Mouse (Mus musculus): ENCODE measurements around the gene Ddc.

Ddc gene

DNA sequence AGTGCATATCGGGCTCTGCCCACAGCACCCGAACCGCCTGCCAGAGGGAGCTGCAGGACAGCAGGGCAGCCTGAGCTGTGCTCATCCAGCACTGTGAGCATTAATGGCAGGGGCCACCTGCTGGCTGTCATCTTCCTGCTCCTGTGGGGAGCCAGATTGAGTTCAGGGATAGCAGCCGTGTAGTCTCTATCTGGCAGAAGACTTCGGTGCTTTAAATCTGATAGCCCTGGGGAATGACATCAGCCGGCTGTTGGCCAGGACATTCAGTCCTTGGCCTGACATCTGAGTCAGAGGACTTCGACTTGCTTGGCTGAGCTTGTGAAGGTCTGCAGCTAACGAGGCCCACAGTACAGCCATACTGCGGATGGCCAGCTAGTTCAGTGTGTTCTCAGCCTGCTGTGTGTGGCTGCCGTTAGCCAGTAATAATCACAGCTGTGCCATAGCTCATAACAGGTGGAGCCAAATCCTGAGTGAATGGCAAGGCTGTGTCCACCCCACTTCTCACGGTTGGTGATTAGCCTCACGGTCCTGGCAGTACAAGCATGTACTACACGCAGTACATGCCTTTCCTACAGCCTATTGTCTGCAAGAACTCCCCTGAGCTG is 53.5 kb downstream of the Ddc start:
- DNase-seq (ENCODE audit: low spot score): no peak

DNA sequence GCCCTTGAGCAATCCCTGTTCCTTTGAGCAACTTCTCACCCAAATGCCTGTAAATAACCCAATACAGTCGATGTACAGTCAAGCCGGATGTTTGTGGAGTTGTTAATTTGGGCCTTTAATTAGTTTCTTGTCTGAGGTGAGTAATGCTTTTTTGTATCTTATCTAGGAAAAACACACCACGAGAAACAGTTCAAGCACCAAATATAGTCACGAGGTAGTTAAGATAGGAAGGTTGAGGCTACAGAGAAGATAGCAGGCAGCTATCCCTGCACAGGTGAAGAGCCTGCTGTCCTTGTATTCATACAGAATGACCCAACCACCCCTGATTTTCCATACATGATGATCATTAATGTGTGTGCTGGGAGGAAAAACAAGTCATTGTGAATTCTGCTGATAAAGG is 56.4 kb downstream of the Ddc start:
- DNase-seq (ENCODE audit: low spot score): no peak

DNA sequence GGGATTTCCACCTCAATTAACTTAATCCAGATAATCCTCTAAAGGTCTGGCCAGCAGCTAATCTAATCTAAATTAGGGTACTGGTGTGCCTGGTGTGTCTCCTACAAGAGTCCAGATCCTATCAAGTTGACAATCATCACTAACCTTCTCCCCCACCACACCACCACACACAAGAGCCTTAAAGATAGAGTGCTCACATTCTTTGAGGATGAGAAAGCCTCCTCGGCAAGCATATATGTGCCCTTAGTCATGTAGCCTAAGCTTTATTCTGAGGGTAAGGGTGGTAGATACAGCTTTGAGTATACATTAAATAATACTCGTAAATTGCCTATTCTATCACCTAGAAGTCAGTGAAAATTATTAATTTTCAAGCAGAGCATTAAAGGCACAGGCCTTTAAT is 57.2 kb downstream of the Ddc start:
- no peak for DNase-seq (ENCODE audit: low spot score)

DNA sequence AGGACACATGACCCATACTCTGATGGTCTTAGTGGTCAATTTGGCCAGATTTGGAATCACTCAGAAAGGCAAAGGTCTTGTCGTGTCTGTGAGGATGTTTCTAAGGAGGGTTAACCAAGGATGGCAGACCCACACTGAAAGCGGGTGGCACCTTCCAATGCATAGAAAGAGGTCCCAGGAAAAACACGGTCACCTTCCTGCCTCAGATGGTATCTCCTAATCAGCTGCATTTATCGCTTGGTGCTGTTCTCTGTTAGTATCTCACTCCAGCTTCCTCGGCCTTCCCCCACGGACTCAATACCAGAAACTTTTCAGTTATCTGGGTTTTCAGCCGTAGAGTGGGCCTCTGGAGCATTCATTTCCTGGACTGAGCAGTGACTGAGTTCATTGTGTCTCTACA is 58.1 kb downstream of the Ddc start:
- no peak for DNase-seq (ENCODE audit: low spot score)

DNA sequence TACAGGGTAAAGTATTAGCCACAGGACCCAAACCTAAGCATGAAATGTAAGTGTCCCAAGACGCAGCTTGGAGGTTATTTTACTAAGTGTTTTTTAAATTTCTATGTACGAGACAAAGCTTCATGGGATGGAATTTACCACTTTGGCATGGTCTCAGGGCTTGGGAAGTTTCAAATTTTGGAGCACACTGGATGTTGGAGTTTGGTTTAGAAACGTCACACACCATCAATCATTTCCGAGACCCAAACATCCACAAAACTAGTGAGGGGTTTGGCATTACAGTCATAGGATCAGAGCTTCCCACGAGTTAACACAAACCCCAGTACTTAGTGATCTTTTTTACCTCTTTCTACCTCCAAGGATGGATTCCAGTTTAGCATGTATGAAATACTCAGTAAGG is 60.6 kb downstream of the Ddc start:
- no peak for DNase-seq (ENCODE audit: low spot score)

DNA sequence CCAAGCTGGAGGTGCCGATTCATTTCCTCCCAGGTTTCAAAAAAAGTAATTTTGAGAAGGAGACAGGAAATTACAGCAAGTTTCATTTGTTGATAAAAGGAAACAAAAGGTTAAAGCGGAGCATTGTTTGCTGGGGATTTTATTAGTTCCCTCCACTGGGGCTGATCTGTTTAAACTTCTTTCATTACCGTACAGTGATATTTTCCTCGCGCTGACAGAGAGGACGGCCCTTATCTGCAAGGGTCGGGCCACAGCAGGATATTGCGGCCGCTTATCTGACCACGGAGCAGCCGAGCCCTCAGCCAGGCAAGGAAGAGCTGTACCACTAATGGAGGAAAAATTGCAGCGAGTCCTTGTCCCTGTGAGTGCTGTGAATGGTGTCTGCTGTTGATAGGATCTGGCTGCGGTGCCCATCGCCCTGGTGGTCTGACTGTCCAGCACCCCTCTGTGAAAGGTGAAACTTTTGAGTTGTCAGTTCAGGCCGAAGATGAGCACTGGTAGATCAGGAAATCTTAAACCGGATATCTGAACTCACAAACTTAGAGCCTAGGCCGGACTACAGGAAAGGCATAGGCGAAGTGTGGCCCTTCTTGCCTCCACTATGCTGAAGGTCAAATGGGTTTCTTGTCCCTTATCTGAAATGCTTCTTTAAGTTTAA is 61.1 kb downstream of the Ddc start:
- DNase-seq (ENCODE audit: low spot score): no peak

DNA sequence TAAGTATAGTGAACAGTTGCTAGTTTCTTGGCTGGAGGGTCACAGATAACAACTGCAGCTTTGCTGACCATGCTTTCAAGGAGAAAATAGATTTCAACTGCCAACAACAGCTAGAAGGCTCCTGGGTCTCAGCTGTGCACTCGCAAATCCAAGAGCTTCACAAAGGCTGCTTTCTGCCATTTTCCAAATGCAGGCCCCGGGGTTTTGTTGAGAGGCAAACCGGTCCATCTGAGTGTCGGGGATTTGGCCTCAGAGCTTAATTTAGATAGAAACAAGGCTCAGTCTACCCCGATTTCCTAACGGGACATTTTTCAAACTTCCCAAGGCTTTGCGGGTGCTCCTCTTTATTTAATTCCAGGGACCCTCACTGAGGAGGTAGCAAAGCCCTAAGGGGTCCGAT is 61.7 kb downstream of the Ddc start:
- DNase-seq (ENCODE audit: low spot score): no peak

DNA sequence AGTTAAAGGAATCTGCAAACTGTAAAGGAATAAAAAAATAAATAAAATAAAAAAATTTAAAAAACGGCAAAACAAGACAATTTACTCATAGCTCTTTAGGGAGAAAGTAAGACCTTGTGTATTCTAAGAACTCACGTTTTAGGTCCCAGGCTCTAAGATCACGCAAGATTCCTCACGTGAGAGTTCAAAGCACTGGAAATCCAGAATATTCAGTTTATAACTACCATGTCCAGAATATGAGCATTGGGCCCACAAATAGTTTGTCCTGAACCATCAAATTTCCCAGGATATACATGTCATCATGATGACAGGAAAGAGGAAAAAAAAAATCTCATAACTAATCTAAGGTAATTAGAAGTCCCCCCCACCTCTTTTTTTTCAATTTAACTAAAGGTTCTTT is 62.2 kb downstream of the Ddc start:
- DNase-seq (ENCODE audit: low spot score): no peak

DNA sequence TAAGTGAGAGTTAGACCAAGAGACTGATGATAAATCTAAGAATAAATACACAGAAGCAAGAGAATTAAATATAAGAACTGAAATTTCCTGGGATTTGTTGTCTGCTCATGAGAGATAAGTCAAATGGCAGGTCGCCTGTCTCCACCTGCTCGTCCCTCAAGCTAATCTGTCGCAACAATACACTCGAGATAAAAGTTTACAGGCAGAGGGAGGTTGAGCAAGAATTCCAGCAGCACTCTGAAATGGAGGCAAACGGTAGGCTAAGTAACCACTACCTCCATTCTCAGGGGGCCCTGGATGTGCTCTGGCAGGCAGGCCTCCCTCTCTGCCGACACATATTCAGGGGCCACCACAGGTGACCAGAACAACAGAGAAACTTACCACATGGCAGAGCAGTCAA is 62.6 kb downstream of the Ddc start:
- no peak for DNase-seq (ENCODE audit: low spot score)

DNA sequence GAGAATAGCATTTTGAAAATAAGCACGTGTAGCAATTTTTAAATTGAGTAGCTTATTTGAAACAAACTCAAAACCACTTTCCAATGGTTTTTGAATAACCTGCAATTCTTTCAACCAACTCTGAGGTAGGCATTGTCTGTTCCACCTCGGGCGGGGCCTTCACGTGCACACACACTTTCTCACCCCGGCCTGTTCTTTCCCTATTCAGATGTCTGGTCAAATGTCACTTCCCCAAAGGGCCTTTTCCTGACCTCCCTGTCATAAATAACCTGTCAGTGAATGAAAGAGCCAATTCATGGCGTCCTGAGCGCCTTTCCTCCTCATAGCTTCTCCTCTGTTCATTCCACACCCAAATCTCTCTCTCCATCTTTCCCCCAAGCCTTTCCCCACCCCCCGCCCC is 64.8 kb downstream of the Ddc start:
- no peak for DNase-seq (ENCODE audit: low spot score)

DNA sequence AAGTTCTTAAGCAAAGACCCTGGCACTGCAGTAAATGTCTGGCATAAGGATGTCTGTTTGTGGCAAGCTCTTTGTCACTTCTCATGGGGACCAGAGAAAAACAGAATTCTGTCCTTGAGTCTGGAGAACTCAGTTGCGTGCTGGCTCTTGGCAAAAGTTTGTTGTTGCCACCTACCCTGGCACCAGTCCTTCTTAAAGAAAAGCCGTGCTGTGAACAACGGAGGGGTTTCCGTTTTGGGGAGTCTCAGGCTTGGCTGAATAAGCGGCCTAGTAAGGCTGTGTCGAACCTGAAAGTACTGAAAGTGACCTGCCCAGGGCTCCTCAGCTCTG is 65.2 kb downstream of the Ddc start:
- no peak for DNase-seq (ENCODE audit: low spot score)

DNA sequence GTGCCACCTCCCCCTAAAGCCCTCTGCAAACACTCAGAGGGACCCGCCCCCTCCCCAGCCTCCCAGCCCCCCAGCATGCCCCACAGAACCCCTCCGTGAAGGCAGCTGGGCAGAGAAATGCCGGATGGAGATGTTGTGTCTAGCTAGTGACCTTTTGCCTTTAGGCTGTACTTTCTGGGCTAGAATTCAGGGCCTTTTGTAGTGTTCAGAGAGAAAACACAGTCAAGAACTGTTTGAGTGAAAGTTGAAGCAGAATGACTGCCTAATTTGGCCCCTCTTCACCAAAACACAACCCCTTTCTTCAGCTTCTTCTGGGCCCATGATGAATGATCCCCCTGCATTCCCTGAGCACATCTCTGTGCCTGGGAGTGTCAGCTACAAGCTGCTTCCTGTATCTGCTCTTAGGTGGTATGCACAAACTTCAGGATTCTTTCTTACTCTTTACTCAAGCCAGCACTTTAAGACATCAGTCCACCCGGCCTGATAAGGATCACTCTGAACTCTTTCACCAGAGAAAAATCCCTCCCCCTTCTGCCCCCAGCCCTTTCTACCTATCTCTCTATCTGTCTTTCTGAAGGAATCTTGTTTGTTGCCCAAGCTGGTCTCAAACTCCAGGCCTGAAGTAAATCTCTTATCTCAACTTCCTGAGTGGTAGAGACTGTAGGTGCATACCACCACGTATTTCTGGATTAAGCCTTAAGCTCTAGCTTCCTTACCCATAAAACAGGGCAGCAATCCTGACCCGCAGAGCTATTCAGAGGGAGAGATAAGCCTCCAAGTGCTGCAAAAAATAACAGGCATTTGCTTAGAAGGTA is 65.8 kb downstream of the Ddc start:
- no peak for DNase-seq (ENCODE audit: low spot score)

DNA sequence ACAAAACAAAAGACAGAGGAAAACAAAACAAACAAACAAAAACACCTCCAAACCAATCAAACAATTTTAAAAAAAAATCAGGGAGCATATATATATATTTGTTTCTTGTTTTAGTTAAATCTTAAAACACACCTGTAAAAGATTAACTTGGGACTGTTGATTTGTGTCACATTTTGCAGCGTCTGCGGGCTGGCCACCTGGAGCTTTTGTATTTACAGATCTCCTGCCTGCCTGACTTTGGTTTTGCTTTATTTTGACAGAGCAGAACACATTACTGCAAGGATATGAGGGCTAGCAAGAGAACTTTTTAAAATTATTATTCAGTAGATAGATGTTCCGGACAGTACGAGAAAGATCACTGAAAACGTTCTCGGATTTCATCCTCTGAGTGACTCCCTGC is 66.4 kb downstream of the Ddc start:
- no peak for DNase-seq (ENCODE audit: low spot score)

DNA sequence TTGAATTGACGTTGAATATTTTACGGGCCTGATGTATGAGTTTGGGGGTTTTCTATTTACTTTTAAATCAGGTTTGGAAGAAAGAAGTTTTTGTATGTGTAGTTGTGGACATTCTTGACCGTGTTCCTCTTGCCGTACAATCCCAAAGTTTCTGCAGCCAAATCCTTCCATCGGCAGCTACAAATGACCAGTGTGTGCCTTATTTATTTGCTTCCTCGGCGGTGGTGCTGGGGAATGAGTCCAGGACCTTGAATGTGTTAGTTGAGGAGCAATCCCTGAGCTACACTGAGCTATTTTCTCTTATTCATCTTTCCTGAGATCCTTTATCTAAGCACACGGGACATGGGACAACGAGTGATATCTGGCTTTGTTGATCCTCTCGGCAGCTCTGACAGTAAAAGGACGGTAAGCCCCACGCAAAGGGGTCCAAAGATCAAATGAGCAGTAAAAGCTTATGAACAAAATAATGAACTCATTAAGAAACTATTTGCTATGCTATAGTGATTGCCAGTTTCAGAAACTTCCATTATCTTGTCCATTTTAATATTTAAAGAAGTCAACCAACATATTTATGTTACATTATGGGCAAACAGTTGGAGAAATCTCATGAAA is 67.0 kb downstream of the Ddc start:
- DNase-seq (ENCODE audit: low spot score): no peak

DNA sequence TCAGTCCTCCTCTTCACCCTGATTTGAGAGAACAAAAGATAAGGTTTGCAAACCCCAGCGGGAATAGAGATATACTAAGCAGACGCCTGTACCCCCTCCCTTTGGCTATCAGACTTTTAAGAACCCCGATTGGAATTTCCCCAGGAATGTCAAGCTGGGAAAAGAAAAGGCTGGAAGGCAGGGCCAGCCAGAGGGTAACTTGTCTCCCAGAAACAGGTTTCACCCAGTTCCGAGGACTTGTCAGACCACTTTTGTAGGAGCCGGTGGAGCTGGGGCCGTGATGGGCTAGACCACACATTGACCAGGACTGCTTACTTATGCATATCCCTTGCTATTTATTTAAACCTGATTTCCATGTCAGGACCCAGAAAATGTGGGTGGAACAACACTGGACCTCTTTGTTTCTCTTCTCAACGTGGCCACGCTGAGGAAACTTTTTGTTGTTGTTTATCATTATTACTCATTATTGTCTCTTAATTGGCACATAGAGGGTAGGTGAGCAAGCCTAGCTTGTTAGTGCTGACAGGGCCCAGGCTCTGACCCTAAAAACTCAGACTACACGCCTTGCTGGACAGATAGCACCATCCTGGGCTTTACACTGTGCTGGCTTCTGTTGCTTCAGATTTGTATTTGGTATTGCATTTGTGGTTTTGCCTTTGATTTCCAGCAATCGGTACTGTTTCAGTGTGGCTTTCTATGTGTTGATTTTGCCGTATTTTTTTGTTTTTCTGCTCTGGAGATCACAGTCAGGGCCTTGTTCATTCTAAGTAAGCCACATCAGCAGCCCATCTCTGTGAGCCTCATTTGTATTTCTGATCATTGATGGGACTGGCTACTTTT is 68.6 kb downstream of the Ddc start:
- DNase-seq (ENCODE audit: low spot score): no peak

DNA sequence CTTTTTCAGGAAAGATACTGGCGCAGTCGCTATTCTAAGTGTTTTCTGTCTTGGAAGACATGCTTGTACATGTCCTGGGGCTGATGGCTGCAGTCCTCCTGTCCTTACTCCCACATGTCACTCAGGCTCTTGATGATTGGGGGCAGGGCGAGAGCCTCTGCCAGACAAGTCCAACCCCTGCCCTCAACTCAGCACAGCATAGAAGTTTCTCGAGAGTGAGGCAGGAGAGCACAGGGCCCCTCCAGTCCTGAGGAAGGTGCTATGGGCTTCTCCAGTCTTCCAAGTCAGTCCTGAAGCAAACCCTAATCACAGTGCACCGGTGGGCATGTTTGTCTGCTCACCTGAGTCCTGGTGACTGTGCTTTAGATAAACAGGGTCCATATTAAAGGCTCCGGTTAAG is 69.2 kb downstream of the Ddc start:
- no peak for DNase-seq (ENCODE audit: low spot score)

DNA sequence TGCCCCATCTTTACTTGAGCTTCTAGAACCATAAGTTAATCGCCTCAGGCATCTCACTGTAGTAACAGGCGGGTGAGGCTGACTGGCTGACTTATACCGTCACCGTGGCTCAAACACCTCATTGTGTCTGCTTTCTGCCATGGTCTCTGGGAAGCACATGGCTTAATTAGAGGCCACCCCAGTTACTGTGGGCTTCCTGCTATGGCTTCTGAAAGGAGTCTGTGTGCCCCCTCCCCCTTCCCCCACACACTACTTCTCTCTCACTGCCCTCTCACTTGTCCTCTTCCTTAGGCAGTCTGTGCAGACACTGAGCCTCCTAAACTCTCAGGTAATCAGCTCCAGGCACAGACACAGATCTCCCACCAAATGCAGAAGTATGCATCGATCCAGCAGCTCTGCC is 69.7 kb downstream of the Ddc start:
- DNase-seq (ENCODE audit: low spot score): no peak

DNA sequence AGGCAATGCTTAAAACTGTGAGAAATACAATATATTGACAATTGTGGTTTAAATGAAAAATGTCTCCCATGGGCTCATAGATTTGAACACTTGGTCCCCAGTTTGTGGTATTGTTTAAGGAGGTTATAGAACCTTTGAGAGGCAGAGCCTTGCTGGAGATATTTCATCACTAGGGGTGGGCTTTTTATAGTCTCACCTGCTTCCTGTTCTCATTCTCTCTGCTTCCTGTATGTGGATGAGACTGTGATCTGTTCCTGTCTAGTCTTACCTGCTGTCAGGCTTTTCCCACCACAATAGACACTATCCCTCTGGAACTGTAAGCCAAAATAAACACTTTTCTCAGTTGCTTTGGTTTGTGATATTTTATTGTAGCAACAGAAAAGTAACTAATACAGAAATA is 71.5 kb downstream of the Ddc start:
- no peak for DNase-seq (ENCODE audit: low spot score)

DNA sequence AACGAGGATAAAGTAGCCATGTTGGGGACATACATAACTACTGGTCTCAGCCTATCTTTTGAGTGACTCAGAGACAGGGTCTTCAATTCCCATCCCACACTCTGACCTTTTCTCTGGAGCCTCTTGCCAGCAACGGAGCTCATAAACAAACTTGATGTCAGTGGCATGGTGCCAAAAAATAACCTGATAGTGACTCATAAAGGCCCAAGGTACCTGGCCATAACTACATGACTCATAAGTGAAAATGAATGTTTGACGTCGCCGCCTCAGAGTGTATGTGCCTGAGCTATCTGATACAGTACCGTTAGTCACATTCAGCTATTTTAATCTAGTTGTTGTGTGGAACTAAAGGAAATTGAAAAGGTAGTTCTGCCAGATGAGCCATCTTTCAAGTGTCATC is 72.3 kb downstream of the Ddc start:
- no peak for DNase-seq (ENCODE audit: low spot score)

DNA sequence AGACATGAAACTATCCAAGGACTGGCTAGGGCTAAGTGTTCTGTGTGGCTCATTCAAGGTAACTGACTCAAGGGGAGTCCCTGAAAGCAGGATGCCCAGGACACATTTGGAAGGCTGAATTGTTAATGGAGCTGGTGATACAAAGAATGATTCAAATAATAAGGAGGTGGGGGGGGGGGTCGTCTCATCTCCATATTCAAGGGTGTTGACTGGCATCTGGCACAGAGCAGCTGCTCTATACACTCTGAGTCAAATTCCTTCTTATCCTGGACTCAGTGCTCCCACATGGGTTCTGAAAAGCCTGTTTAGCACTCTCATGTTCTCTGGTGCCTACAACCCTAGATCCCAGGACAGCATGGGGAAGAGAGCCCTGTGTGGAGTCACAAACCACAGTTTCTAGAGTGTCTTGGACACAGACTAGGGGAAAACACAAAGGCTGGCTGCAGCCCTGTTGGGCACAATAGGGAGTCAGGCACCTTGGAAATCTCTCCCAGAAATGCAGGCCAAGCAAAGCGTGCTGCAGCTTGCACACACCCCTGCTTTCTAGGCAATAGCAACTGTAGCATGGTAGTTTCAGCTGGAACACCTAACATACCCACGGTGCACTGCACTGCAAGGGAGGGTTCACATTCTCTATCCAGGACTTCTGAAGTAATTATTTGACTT is 72.8 kb downstream of the Ddc start:
- no peak for DNase-seq (ENCODE audit: low spot score)

DNA sequence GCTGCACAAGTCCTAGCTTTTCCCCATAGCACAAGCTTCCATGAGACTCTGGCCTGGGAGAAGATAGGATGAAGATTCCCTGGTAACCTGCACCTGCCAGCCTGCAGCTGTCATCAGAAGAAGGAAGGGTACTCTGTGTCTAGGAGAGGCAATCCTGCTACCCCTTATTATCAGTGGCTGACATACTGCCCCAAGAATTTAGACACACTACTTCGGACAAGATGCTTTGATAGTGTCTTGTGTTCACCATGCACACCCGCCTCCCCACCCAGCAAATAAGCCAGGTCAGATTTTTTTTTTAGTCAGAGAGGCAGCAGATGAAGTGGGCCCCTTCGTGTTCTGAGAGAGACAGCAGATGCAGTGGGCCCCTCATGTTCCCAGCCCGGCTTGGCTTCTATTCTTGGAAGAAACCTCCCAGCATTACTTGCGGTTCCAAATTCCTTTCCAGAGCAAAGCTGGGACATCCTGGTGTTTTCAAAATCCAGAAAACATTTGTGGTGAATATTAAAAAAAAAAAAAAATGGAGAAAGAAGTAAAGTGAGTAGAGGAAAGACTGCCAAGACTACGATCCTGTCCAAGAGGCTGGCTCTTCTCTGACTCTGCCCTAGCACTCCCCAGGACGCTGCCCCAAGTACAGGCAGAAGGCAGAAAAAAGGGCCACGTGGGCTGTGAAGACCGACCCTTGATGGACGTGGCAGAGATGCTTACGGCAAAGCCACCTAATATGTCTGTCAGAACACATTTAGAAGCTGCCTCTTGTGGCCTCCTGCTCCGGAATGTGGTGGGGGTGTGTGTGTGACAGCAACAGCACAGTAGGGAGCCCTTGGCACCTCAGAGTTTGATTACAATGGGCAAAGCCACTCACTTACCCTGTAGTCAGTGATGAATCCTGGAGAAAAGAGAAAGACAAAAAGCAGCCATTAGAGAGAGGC is 73.7 kb downstream of the Ddc start:
- no peak for DNase-seq (ENCODE audit: low spot score)
